Mouse (Mus musculus): ENCODE measurements around the gene Stoml2. TPM values are rescaled to one million over a fixed set of nuclear protein-coding genes. Genes with fewer than 3 reads are reported as not detected.

Gene Stoml2
- total and polyA plus RNA-seq, 3 experiments, result 97.3 to 114 (median 101) TPM

DNA sequence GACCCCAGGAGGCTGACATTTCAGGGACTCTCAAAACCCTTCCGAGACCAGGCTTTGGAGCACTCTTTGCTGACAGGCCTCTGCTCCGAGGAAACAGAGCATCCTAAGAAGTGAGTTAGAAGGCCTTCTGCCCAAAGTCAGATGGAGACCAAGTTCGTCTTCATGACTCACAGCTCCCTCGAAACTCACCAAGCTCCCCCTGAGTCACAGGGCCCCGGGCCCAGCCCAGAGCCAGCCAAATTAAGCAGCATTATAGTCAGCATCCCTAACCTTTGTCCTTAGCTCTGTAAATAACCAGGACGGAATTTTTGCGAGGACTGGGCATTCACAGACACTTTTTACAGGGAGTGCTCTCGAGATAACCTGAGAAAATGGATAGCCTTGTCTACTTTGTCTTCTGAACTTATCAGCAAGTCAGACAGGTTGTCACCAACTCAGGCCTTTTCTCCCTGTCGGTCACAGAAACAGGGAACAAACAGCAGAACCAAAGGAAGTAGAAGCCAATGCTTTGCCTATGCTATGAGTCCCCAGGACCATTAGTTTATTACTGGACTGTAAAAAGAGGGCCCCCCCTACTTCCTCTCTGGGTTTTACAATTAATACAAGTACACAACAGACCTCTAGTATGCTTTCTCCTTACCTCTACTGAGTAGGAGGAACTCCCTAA is 9.5 kb upstream of the Stoml2 start:
- no peaks in the 10 kb centered on the region for H3K79me2 ChIP-seq (replicated peaks; ENCODE audit: control insufficient read depth, insufficient read depth, low read length)
- no peaks in the 10 kb centered on the region for H3K27me3 ChIP-seq (ENCODE audit: control insufficient read depth, insufficient read depth, low read length)
- TF ChIP-seq POLR2A (IDR thresholded peaks at IDR 0.05; ENCODE audit: insufficient read depth, low read depth, low read length) (no peak), CTCF (IDR thresholded peaks at IDR 0.05) (no peak), EP300 (IDR thresholded peaks at IDR 0.05; ENCODE audit: insufficient read depth, low read depth, low read length) (no peak)
- intact Hi-C loops (cut with DNase I), result loop anchor here (10.0 kb wide), 1 partner anchor 364 kb away; no protein-coding TSS in a partner anchor
- H3K9ac ChIP-seq (ENCODE audit: low read depth, low read length), result no peak overlapping the region
- H3K36me3 ChIP-seq (ENCODE audit: control insufficient read depth, insufficient read depth, low read length), result no peaks in the 10 kb centered on the region
- no peak overlapping the region for H3K4me3 ChIP-seq
- H3K4me1 ChIP-seq (ENCODE audit: control insufficient read depth, insufficient read depth, low read length), result peaks cover 13% of the 10 kb centered on the region
- WGBS, result 63% methylated on average over 9 of the region's 9 CpGs
- H3K27ac ChIP-seq, result 0 out of 2 replicates have a peak overlapping the region, but pooled peaks have one; percentile 7
- DNase-seq, result no peak

DNA sequence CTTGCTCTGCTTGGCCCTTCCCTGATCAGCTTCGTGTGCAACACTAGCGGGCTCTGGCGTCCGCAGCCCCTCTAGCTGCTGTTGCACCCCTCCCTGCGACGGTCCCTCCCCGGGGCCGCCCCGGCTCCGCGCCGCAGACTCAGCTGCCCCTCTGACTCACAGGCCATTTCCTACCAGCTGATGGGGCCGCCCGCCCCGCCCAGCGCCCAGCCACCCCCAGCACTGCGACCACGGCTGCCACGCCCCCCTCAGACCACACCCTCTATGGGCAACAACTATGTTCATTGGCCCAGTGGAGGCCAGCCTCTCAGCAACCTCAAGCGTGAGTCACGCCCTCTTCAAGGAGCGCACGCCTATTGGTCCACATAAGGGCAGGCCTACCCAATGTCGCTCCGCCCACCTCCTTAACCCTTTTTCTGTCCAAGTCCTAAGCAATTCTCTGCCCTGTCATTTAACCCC is 8.6 kb upstream of the Stoml2 start:
- Histone ChIP-seq H3K9ac (ENCODE audit: low read depth, low read length) (peak overlapping the region; percentile 80), H3K4me1 (ENCODE audit: control insufficient read depth, insufficient read depth, low read length) (peaks cover 13% of the 10 kb centered on the region), H3K79me2 (replicated peaks; ENCODE audit: control insufficient read depth, insufficient read depth, low read length) (no peaks in the 10 kb centered on the region), H3K27me3 (ENCODE audit: control insufficient read depth, insufficient read depth, low read length) (no peaks in the 10 kb centered on the region), H3K4me3 (peak overlapping the region; percentile 78), H3K27ac (peak overlapping the region; percentile 86), H3K36me3 (ENCODE audit: control insufficient read depth, insufficient read depth, low read length) (no peaks in the 10 kb centered on the region)
- intact Hi-C loops (cut with DNase I), result loop anchor here (10.0 kb wide), 1 partner anchor 365 kb away; no protein-coding TSS in a partner anchor
- 1% methylated on average over 25 of the region's 25 CpGs for WGBS
- TF ChIP-seq CTCF (IDR thresholded peaks at IDR 0.05), result no peak; the same call in 1 of the 2 replicates
- peak; percentile 64 for TF ChIP-seq POLR2A (IDR thresholded peaks at IDR 0.05; ENCODE audit: insufficient read depth, low read depth, low read length)
- DNase-seq, result peak; percentile 93 to 97

DNA sequence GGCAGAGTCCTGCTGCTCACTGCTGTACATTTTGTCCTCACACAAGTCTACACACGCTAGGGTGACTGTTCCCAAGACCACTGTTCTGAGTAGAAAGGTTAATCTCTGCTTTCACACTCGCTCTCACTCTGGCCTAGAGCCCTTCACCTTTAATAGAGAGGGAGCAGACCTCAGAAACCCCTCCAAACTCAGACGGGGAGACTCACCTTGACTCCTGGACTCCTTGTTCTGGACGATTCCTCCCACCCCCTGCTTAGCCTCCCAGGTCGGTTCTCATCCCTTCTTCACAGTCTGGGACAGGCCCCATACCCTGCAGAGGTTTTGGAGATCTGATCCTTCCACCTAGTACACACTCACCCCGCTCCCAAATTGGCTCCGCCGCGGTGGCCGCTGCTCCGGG is 8.1 kb upstream of the Stoml2 start:
- TF ChIP-seq EP300 (IDR thresholded peaks at IDR 0.05; ENCODE audit: insufficient read depth, low read depth, low read length), result no peak
- no peak for TF ChIP-seq CTCF (IDR thresholded peaks at IDR 0.05)
- TF ChIP-seq POLR2A (IDR thresholded peaks at IDR 0.05; ENCODE audit: insufficient read depth, low read depth, low read length), result no peak
- Histone ChIP-seq H3K79me2 (replicated peaks; ENCODE audit: control insufficient read depth, insufficient read depth, low read length) (no peaks in the 10 kb centered on the region), H3K9ac (ENCODE audit: low read depth, low read length) (peak overlapping the region; percentile 80), H3K4me3 (peak overlapping the region; percentile 78), H3K27ac (peak overlapping the region; percentile 86), H3K27me3 (ENCODE audit: control insufficient read depth, insufficient read depth, low read length) (no peaks in the 10 kb centered on the region), H3K36me3 (ENCODE audit: control insufficient read depth, insufficient read depth, low read length) (no peaks in the 10 kb centered on the region), H3K4me1 (ENCODE audit: control insufficient read depth, insufficient read depth, low read length) (peaks cover 10% of the 10 kb centered on the region)
- intact Hi-C loops (cut with DNase I), result loop anchor here (10.0 kb wide), 1 partner anchor 365 kb away; no protein-coding TSS in a partner anchor
- 2% methylated on average over 11 of the region's 11 CpGs for WGBS
- DNase-seq, result no peak

DNA sequence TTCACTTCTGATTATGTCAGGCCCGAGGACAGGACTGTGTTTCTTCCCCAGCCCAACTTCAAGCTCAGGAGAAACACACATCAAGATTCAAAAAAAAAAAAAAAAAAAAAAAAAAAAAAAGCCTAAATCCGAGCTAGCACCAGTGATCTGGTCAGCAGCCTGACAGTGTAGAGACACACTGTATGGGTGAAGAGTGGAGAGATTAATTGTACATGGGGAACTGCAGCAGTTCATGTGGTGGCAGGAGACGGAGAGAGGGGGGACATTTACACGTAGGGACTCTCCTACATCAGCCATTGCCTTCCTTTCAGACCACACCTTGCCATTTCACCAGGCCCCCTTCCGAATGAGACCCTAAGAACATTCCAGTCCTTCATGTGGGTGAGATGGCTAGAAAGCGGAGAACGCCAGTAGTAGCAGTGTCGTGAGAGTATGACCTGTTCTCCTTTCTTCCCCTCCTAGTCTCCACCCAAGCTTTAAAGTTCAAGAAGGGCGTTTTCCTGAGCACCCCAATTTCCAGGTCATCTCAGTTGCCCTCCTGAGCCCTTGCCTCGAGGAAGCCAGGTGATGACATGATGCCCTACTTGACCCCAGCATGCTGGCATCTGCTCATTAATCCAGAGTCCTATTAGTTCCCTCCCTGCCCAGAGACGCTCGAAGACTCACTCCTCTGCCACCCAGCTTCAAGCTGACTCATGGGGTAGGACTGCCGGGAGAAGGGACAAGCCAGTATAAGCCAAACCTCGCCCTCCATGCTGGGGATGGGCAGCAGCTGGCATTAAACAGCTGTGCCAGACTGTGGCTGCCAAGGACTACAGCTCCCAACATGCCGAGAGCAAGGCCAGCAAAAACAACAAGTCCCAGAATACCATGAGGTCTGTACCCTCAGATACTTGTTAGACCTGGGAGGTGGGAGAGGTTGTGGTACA is 7.3 kb upstream of the Stoml2 start:
- intact Hi-C loops (cut with DNase I), result no loop called here
- WGBS, result 37% methylated on average over 15 of the region's 15 CpGs
- Histone ChIP-seq H3K9ac (ENCODE audit: low read depth, low read length) (0 out of 2 replicates have a peak overlapping the region, but pooled peaks have one; percentile 1), H3K27ac (peak overlapping the region; percentile 86), H3K36me3 (ENCODE audit: control insufficient read depth, insufficient read depth, low read length) (no peaks in the 10 kb centered on the region), H3K4me1 (ENCODE audit: control insufficient read depth, insufficient read depth, low read length) (peaks cover 9% of the 10 kb centered on the region), H3K4me3 (peak overlapping the region; percentile 78), H3K27me3 (ENCODE audit: control insufficient read depth, insufficient read depth, low read length) (no peaks in the 10 kb centered on the region), H3K79me2 (replicated peaks; ENCODE audit: control insufficient read depth, insufficient read depth, low read length) (no peaks in the 10 kb centered on the region; the same call in 1 of the 2 replicates)
- TF ChIP-seq EP300 (IDR thresholded peaks at IDR 0.05; ENCODE audit: insufficient read depth, low read depth, low read length) (no peak), POLR2A (IDR thresholded peaks at IDR 0.05; ENCODE audit: insufficient read depth, low read depth, low read length) (no peak), CTCF (IDR thresholded peaks at IDR 0.05) (no peak)
- peak; percentile 40 to 53 for DNase-seq

DNA sequence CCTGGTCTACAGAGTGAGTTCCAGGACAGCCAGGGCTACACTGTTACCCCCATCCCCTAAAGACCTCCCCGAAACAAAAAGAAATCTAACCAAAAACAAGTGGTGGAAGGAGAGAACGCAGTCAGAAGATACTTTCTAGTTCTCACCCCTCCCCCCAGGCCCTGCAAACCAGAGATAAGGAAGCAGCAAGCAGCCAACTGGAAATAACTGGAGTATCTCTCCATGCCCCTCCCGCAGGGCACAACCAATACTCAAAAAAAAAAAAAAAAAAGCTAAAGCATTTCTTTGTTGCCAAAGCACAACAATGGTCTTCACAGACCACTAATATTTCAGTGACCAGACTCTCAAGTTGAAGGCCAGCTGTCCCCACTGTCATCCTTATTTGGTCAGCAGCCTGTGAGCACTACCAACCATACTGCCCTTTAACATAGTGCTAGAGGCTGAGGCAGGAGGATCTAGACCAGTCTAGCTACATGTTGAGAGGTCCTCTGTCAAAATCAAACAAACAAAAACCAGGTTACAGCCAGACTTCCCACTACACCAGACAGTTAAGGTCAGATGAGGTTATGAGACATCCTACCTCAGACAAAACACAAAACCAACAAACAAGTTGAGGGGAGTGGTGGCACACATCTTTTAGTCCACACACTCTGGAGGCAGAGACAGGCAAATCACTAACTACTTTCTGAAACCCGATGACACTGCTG is 6.5 kb upstream of the Stoml2 start:
- H3K27me3 ChIP-seq (ENCODE audit: control insufficient read depth, insufficient read depth, low read length), result no peaks in the 10 kb centered on the region
- WGBS, result 27% methylated on average over 4 of the region's 4 CpGs
- TF ChIP-seq POLR2A (IDR thresholded peaks at IDR 0.05; ENCODE audit: insufficient read depth, low read depth, low read length) (no peak), CTCF (IDR thresholded peaks at IDR 0.05) (no peak), EP300 (IDR thresholded peaks at IDR 0.05; ENCODE audit: insufficient read depth, low read depth, low read length) (no peak)
- H3K4me1 ChIP-seq (ENCODE audit: control insufficient read depth, insufficient read depth, low read length), result peaks cover 9% of the 10 kb centered on the region
- H3K4me3 ChIP-seq, result no peak overlapping the region
- no peaks in the 10 kb centered on the region; the same call in 1 of the 2 replicates for H3K79me2 ChIP-seq (replicated peaks; ENCODE audit: control insufficient read depth, insufficient read depth, low read length)
- DNase-seq, result no peak
- H3K36me3 ChIP-seq (ENCODE audit: control insufficient read depth, insufficient read depth, low read length), result no peaks in the 10 kb centered on the region
- H3K27ac ChIP-seq, result no peak overlapping the region
- intact Hi-C loops (cut with DNase I), result no loop called here
- H3K9ac ChIP-seq (ENCODE audit: low read depth, low read length), result no peak overlapping the region
